Mouse (Mus musculus) adrenal gland, postnatal 14 days (tissue): ENCODE data around the gene Gm28047. TPM values are rescaled to one million over a fixed set of nuclear protein-coding genes. Genes with fewer than 3 reads are reported as not detected.

Experiments
- DNase-seq: peaks from one replicate; pipeline ENCODE4 v3.0.0; 2021; ENCODE audit warnings: mixed read lengths
- microRNA-seq, 2 experiments: library from miRNA; unstranded; fragments of <30 nt; microRNA quantifications; one replicate each; pipeline ENCODE4 v1.2.0; 2021
- total RNA-seq: library from RNA; stranded (reverse); gene quantifications from 2 replicates; pipeline ENCODE4 v1.2.3, GENCODE M21; 2021

The Gm28047 gene
- total RNA-seq, 1 experiment from 2014 or later, result not detected

- no peak for DNase-seq
These were observed 126.5 kb downstream of the Gm28047 start for GRCm38 (mm10) chr15:102498322-102498721.

GRCm38 (mm10) chr15:102487664-102488063, 137.2 kb downstream of the Gm28047 start:
- no peak for DNase-seq

DNA sequence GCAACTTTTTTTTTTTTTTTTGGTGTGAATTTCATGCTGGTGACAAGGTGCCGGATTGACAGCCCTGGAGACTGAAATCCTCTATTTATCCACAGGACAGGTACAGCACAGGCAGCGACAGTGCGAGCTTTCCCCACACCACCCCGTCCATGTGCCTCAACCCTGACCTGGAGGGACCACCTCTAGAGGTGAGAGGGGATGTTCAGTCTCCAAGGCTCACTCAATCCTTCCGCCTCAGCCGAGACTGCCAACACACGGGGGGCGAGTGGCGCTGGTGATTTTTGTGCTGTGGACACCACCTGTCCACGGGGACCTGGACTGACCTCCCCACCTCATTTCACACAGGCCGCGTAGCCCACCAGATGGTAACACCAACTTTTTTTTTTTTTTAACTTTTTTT, 139.0 kb downstream of the Gm28047 start:
- DNase-seq, result no peak

GRCm38 (mm10) chr15:102483136-102483535, 141.7 kb downstream of the Gm28047 start:
- no peak for DNase-seq

GRCm38 (mm10) chr15:102474520-102474919, 150.3 kb downstream of the Gm28047 start:
- no peak for DNase-seq

Small RNA genes lying within 50 kb of the gene (microRNA-seq; reads per million reads assigned to microRNA genes)
- 0 reads per million in 2 experiments for gene Mir688

Other genes with a start within 250 kb of the Gm28047 start
- gene Sp1, start 218.9 kb downstream of the Gm28047 start, total RNA-seq, result 72.6 and 73.7 TPM in 2 replicates
- gene Amhr2, start 179.7 kb downstream of the Gm28047 start, total RNA-seq, result 1.5 and 1.6 TPM in 2 replicates
- gene Prr13, start 166.0 kb downstream of the Gm28047 start, total RNA-seq, result 75.6 and 89.5 TPM in 2 replicates
- gene Pcbp2, start 154.5 kb downstream of the Gm28047 start, total RNA-seq, result 726 and 812 TPM in 2 replicates
- not detected in 2 replicates for gene Gm10337, start 121.3 kb downstream of the Gm28047 start, total RNA-seq
- gene Map3k12, start 108.0 kb downstream of the Gm28047 start, total RNA-seq, result 8.2 and 9.4 TPM in 2 replicates
- gene Tarbp2, start 106.9 kb downstream of the Gm28047 start, total RNA-seq, result 34.2 and 35.0 TPM in 2 replicates
- gene Npff, start 100.1 kb downstream of the Gm28047 start, total RNA-seq, result 4.1 and 4.8 TPM in 2 replicates
- gene Atf7, start 397 bp upstream of the Gm28047 start, total RNA-seq, result 76.1 and 86.7 TPM in 2 replicates
- gene Atp5g2, start 47.3 kb upstream of the Gm28047 start, total RNA-seq, result 35.4 and 47.3 TPM in 2 replicates
- gene Calcoco1, start 97.1 kb upstream of the Gm28047 start, total RNA-seq, result 85.8 and 96.7 TPM in 2 replicates